Mouse (Mus musculus): ENCODE data around the gene Lin52.

The Lin52 gene

GRCm38 (mm10) chr12:84578440-84578770 is 127.2 kb downstream of the Lin52 start:
- DNase-seq (ENCODE audit: low read depth, low spot score) = no peak
- Histone ChIP-seq H3K27me3 (ENCODE audit: control insufficient read depth, insufficient read depth, low read length, poor library complexity, severe bottlenecking) (no peaks in the 10 kb centered on the region), H3K36me3 (ENCODE audit: control insufficient read depth, insufficient read depth, low read length, poor library complexity, severe bottlenecking) (no peaks in the 10 kb centered on the region)

- Histone ChIP-seq H3K36me3 (ENCODE audit: control insufficient read depth, insufficient read depth, low read length, poor library complexity, severe bottlenecking) (no peaks in the 10 kb centered on the region), H3K27me3 (ENCODE audit: control insufficient read depth, insufficient read depth, low read length, poor library complexity, severe bottlenecking) (no peaks in the 10 kb centered on the region)
- DNase-seq (ENCODE audit: low read depth, low spot score) = no peak
Measured at GRCm38 (mm10) chr12:84581285-84581684, 130.1 kb downstream of the Lin52 start.

GRCm38 (mm10) chr12:84589825-84590761 is 138.9 kb downstream of the Lin52 start:
- DNase-seq (ENCODE audit: low read depth, low spot score) = peak; percentile 91
- no peaks in the 10 kb centered on the region for H3K36me3 ChIP-seq (ENCODE audit: control insufficient read depth, insufficient read depth, low read length, poor library complexity, severe bottlenecking)
- H3K27me3 ChIP-seq (ENCODE audit: control insufficient read depth, insufficient read depth, low read length, poor library complexity, severe bottlenecking) = no peaks in the 10 kb centered on the region; the same call in 1 of the 2 replicates
